Mouse (Mus musculus): ENCODE measurements around the gene Atxn7l3. TPM values are rescaled to one million over a fixed set of nuclear protein-coding genes. Genes with fewer than 3 reads are reported as not detected.

Atxn7l3 gene
- polyA plus RNA-seq, 1 experiment from 2014 or later: 25.0 TPM

- Histone ChIP-seq H3K9me3 (no peaks in the 10 kb centered on the region), H3K9ac (no peak overlapping the region), H3K36me3 (no peaks in the 10 kb centered on the region), H3K27ac (no peak overlapping the region), H3K4me3 (no peak overlapping the region), H3K27me3 (no peaks in the 10 kb centered on the region), H3K4me2 (replicated peaks) (no peak overlapping the region), H3K4me1 (no peaks in the 10 kb centered on the region)
- ATAC-seq (ENCODE audit: insufficient number of reproducible peaks, insufficient read depth, low FRiP score, low TSS enrichment): no peak
- WGBS: 58% methylated on average over 4 of the region's 4 CpGs
Observed at GRCm38 (mm10) chr11:102331806-102332205, 35.4 kb upstream of the Atxn7l3 start.

GRCm38 (mm10) chr11:102330039-102330438 lies 33.6 kb upstream of the Atxn7l3 start:
- H3K27ac ChIP-seq: no peak overlapping the region
- no peak overlapping the region for H3K4me2 ChIP-seq (replicated peaks)
- H3K4me1 ChIP-seq: no peaks in the 10 kb centered on the region
- no peak overlapping the region for H3K4me3 ChIP-seq
- H3K9ac ChIP-seq: no peak overlapping the region
- no peak for ATAC-seq (ENCODE audit: insufficient number of reproducible peaks, insufficient read depth, low FRiP score, low TSS enrichment)
- H3K36me3 ChIP-seq: no peaks in the 10 kb centered on the region
- 71% methylated on average over 3 of the region's 3 CpGs for WGBS
- no peaks in the 10 kb centered on the region for H3K27me3 ChIP-seq
- H3K9me3 ChIP-seq: no peaks in the 10 kb centered on the region

GRCm38 (mm10) chr11:102329518-102329917 lies 33.1 kb upstream of the Atxn7l3 start:
- Histone ChIP-seq H3K27me3 (no peaks in the 10 kb centered on the region), H3K4me2 (replicated peaks) (no peak overlapping the region), H3K9me3 (no peaks in the 10 kb centered on the region), H3K36me3 (no peaks in the 10 kb centered on the region), H3K4me1 (no peaks in the 10 kb centered on the region), H3K4me3 (no peak overlapping the region), H3K9ac (no peak overlapping the region), H3K27ac (no peak overlapping the region)
- no peak for ATAC-seq (ENCODE audit: insufficient number of reproducible peaks, insufficient read depth, low FRiP score, low TSS enrichment)

- 80% methylated on average over 7 of the region's 7 CpGs for WGBS
- Histone ChIP-seq H3K36me3 (no peaks in the 10 kb centered on the region), H3K27ac (no peak overlapping the region), H3K9me3 (no peaks in the 10 kb centered on the region), H3K4me1 (no peaks in the 10 kb centered on the region), H3K27me3 (no peaks in the 10 kb centered on the region), H3K4me2 (replicated peaks) (no peak overlapping the region), H3K4me3 (no peak overlapping the region), H3K9ac (no peak overlapping the region)
- ATAC-seq (ENCODE audit: insufficient number of reproducible peaks, insufficient read depth, low FRiP score, low TSS enrichment): no peak
Observed at GRCm38 (mm10) chr11:102327839-102328238, 31.4 kb upstream of the Atxn7l3 start.

- Histone ChIP-seq H3K4me2 (replicated peaks) (no peak overlapping the region), H3K4me3 (no peak overlapping the region), H3K27ac (no peak overlapping the region), H3K9me3 (no peaks in the 10 kb centered on the region), H3K4me1 (no peaks in the 10 kb centered on the region), H3K36me3 (no peaks in the 10 kb centered on the region), H3K9ac (no peak overlapping the region), H3K27me3 (no peaks in the 10 kb centered on the region)
- 69% methylated on average over 5 of the region's 5 CpGs for WGBS
- no peak for ATAC-seq (ENCODE audit: insufficient number of reproducible peaks, insufficient read depth, low FRiP score, low TSS enrichment)
Observed at GRCm38 (mm10) chr11:102327250-102327649, 30.8 kb upstream of the Atxn7l3 start.

GRCm38 (mm10) chr11:102323516-102323915 lies 27.1 kb upstream of the Atxn7l3 start:
- H3K36me3 ChIP-seq: no peaks in the 10 kb centered on the region
- H3K27me3 ChIP-seq: no peaks in the 10 kb centered on the region
- peaks cover 9% of the 10 kb centered on the region for H3K4me1 ChIP-seq
- no peak overlapping the region for H3K9ac ChIP-seq
- H3K9me3 ChIP-seq: no peaks in the 10 kb centered on the region
- no peak overlapping the region for H3K4me3 ChIP-seq
- no peak overlapping the region for H3K27ac ChIP-seq
- no peak for ATAC-seq (ENCODE audit: insufficient number of reproducible peaks, insufficient read depth, low FRiP score, low TSS enrichment)
- H3K4me2 ChIP-seq (replicated peaks): no peak overlapping the region
- WGBS: 77% methylated on average over 1 of the region's 1 CpGs

- Histone ChIP-seq H3K9ac (no peak overlapping the region), H3K9me3 (no peaks in the 10 kb centered on the region), H3K4me1 (peaks cover 9% of the 10 kb centered on the region), H3K27ac (no peak overlapping the region), H3K4me2 (replicated peaks) (no peak overlapping the region), H3K36me3 (no peaks in the 10 kb centered on the region), H3K4me3 (no peak overlapping the region), H3K27me3 (no peaks in the 10 kb centered on the region)
- 77% methylated on average over 6 of the region's 6 CpGs for WGBS
- ATAC-seq (ENCODE audit: insufficient number of reproducible peaks, insufficient read depth, low FRiP score, low TSS enrichment): no peak
Observed at GRCm38 (mm10) chr11:102321931-102322330, 25.5 kb upstream of the Atxn7l3 start.

GRCm38 (mm10) chr11:102320686-102321005 lies 24.2 kb upstream of the Atxn7l3 start:
- no peak for ATAC-seq (ENCODE audit: insufficient number of reproducible peaks, insufficient read depth, low FRiP score, low TSS enrichment)

GRCm38 (mm10) chr11:102319941-102320685 lies 23.7 kb upstream of the Atxn7l3 start:
- H3K27me3 ChIP-seq: no peaks in the 10 kb centered on the region
- no peaks in the 10 kb centered on the region for H3K36me3 ChIP-seq
- H3K4me3 ChIP-seq: peak overlapping the region; percentile 99
- WGBS: under 1% methylated on average over 38 of the region's 38 CpGs
- H3K4me2 ChIP-seq (replicated peaks): peak overlapping the region; percentile 89
- H3K9ac ChIP-seq: peak overlapping the region; percentile 100
- H3K9me3 ChIP-seq: no peaks in the 10 kb centered on the region
- no peak for ATAC-seq (ENCODE audit: insufficient number of reproducible peaks, insufficient read depth, low FRiP score, low TSS enrichment)
- peak overlapping the region; percentile 100 for H3K27ac ChIP-seq
- peaks cover 21% of the 10 kb centered on the region for H3K4me1 ChIP-seq

More at GRCm38 (mm10) chr11:102320686-102321005, 24.2 kb upstream of the Atxn7l3 start:
- Histone ChIP-seq H3K4me1 (peaks cover 17% of the 10 kb centered on the region), H3K9me3 (no peaks in the 10 kb centered on the region), H3K27me3 (no peaks in the 10 kb centered on the region), H3K4me3 (peak overlapping the region; percentile 99), H3K9ac (peak overlapping the region; percentile 100; the same call in 1 of the 2 replicates), H3K27ac (peak overlapping the region; percentile 100), H3K36me3 (no peaks in the 10 kb centered on the region), H3K4me2 (replicated peaks) (peak overlapping the region; percentile 89)
- WGBS: 15% methylated on average over 10 of the region's 10 CpGs

GRCm38 (mm10) chr11:102319410-102319792 lies 23.0 kb upstream of the Atxn7l3 start, which contains the start of gene Ubtf:
TSS of gene Ubtf (minus strand) at chr11:102319742.
- Histone ChIP-seq H3K36me3 (peaks cover 6% of the 10 kb centered on the region), H3K27me3 (no peaks in the 10 kb centered on the region), H3K9me3 (no peaks in the 10 kb centered on the region), H3K27ac (peak within 1 kb of the TSS; percentile 100), H3K4me1 (peaks cover 21% of the 10 kb centered on the region), H3K4me2 (replicated peaks) (peak within 1 kb of the TSS; percentile 89), H3K4me3 (peak within 1 kb of the TSS; percentile 99), H3K9ac (peak within 1 kb of the TSS; percentile 100)
- ATAC-seq (ENCODE audit: insufficient number of reproducible peaks, insufficient read depth, low FRiP score, low TSS enrichment): no peak; the same call in 1 of the 2 replicates
- WGBS: 0% methylated on average over 25 of the region's 25 CpGs

GRCm38 (mm10) chr11:102318576-102319409 lies 22.4 kb upstream of the Atxn7l3 start:
- H3K27ac ChIP-seq: peak overlapping the region; percentile 100
- H3K9ac ChIP-seq: peak overlapping the region; percentile 100
- no peaks in the 10 kb centered on the region for H3K9me3 ChIP-seq
- peak overlapping the region; percentile 89 for H3K4me2 ChIP-seq (replicated peaks)
- peaks cover 21% of the 10 kb centered on the region for H3K4me1 ChIP-seq
- H3K27me3 ChIP-seq: no peaks in the 10 kb centered on the region
- peaks cover 12% of the 10 kb centered on the region for H3K36me3 ChIP-seq
- H3K4me3 ChIP-seq: peak overlapping the region; percentile 99
- WGBS: 1% methylated on average over 74 of the region's 84 CpGs
- ATAC-seq (ENCODE audit: insufficient number of reproducible peaks, insufficient read depth, low FRiP score, low TSS enrichment): no peak
